Mouse (Mus musculus) liver, embryonic 15.5 days (tissue): ENCODE measurements around the gene Trim28. TPM values are rescaled to one million over a fixed set of nuclear protein-coding genes. Genes with fewer than 3 reads are reported as not detected.

Experiments used
- ATAC-seq: fragments of 200-750 bp; cut with Nextera tagmentation; 2 replicates; pipeline ENCODE4 v1.8.0; 2017; ENCODE audit warnings: moderate number of reproducible peaks, mild to moderate bottlenecking, moderate library complexity; ENCODE audit not compliant: insufficient read depth
- H3K27ac ChIP-seq: fragments of 300-500 bp; sonication (generic); replicated peaks from 2 replicates; pipeline ENCODE4 v1.5.1; 2015; ENCODE audit warnings: mild to moderate bottlenecking, inconsistent platforms
- H3K27me3 ChIP-seq: fragments of 300-500 bp; sonication (generic); 2 replicates; pipeline ENCODE4 v1.6.1; 2015; ENCODE audit warnings: mild to moderate bottlenecking, inconsistent platforms
- H3K36me3 ChIP-seq: fragments of 300-500 bp; sonication (generic); replicated peaks from 2 replicates; pipeline ENCODE4 v1.6.1; 2015; ENCODE audit warnings: moderate library complexity, mild to moderate bottlenecking, inconsistent platforms
- H3K4me1 ChIP-seq: fragments of 300-500 bp; sonication (generic); replicated peaks from 2 replicates; pipeline ENCODE4 v1.6.1; 2015; ENCODE audit warnings: inconsistent platforms
- H3K4me2 ChIP-seq: fragments of 300-500 bp; sonication (generic); 2 replicates; pipeline ENCODE4 v1.6.1; 2015; ENCODE audit warnings: moderate library complexity, mild to moderate bottlenecking, inconsistent platforms
- H3K4me3 ChIP-seq: fragments of 300-500 bp; sonication (generic); replicated peaks from 2 replicates; pipeline ENCODE4 v1.5.1; 2015; ENCODE audit warnings: mild to moderate bottlenecking, inconsistent platforms
- H3K9ac ChIP-seq: fragments of 300-500 bp; sonication (generic); 2 replicates; pipeline ENCODE4 v1.6.1; 2015; ENCODE audit warnings: moderate library complexity, mild to moderate bottlenecking, inconsistent platforms
- H3K9me3 ChIP-seq: fragments of 300-500 bp; sonication (generic); replicated peaks from 2 replicates; pipeline ENCODE4 v1.6.1; 2016; ENCODE audit warnings: inconsistent platforms
- WGBS: fragments of 180-500 bp; shearing (Covaris S2); methylation state at CpG from one replicate; pipeline ENCODE4 v1.1.7; 2015; ENCODE audit warnings: mixed read lengths; ENCODE audit not compliant: insufficient replicate concordance; 5-methylcytosine and 5-hydroxymethylcytosine counted together
- polyA plus RNA-seq: library from polyadenylated mRNA; unstranded; fragments of >200 nt; fragmentation: Nextera tagmentation; extraction: Ambion mirVana; gene quantifications from 2 replicates; pipeline ENCODE4 v1.2.1, GENCODE M21; 2015

The Trim28 gene
- polyA plus RNA-seq, 1 experiment from 2014 or later: 75.3 TPM

GRCm38 (mm10) chr7:13035211-13035855 lies 36.4 kb downstream of the Trim28 start:
- WGBS: 81% methylated on average over 17 of the region's 17 CpGs
- peak overlapping the region; percentile 78 for H3K4me3 ChIP-seq
- peak overlapping the region; percentile 98 for H3K27ac ChIP-seq
- H3K27me3 ChIP-seq: no peaks in the 10 kb centered on the region
- no peaks in the 10 kb centered on the region for H3K9me3 ChIP-seq
- ATAC-seq: no peak
- peak overlapping the region; percentile 80 for H3K4me2 ChIP-seq
- peak overlapping the region; percentile 82 for H3K9ac ChIP-seq
- peaks cover 53% of the 10 kb centered on the region for H3K36me3 ChIP-seq
- peaks cover 69% of the 10 kb centered on the region for H3K4me1 ChIP-seq

GRCm38 (mm10) chr7:13036806-13037205 lies 37.9 kb downstream of the Trim28 start:
- peaks cover 10% of the 10 kb centered on the region for H3K27me3 ChIP-seq
- H3K9me3 ChIP-seq: no peaks in the 10 kb centered on the region
- 24% methylated on average over 4 of the region's 4 CpGs for WGBS
- peak overlapping the region; percentile 98 for H3K27ac ChIP-seq
- H3K9ac ChIP-seq: peak overlapping the region; percentile 98
- peaks cover 68% of the 10 kb centered on the region for H3K4me1 ChIP-seq
- no peak for ATAC-seq
- peak overlapping the region; percentile 87 for H3K4me3 ChIP-seq
- peaks cover 38% of the 10 kb centered on the region for H3K36me3 ChIP-seq
- H3K4me2 ChIP-seq: peak overlapping the region; percentile 86

- H3K36me3 ChIP-seq: peaks cover 33% of the 10 kb centered on the region
- peak overlapping the region; percentile 98 for H3K9ac ChIP-seq
- H3K27me3 ChIP-seq: peaks cover 16% of the 10 kb centered on the region
- ATAC-seq: peak; percentile 17
- WGBS: under 1% methylated on average over 32 of the region's 33 CpGs
- no peaks in the 10 kb centered on the region for H3K9me3 ChIP-seq
- peaks cover 63% of the 10 kb centered on the region for H3K4me1 ChIP-seq
- H3K27ac ChIP-seq: peak overlapping the region; percentile 98
- peak overlapping the region; percentile 87 for H3K4me3 ChIP-seq
- peak overlapping the region; percentile 86 for H3K4me2 ChIP-seq
These were observed 38.5 kb downstream of the Trim28 start for GRCm38 (mm10) chr7:13037366-13037765.

GRCm38 (mm10) chr7:13037901-13038555 lies 39.1 kb downstream of the Trim28 start, which contains the start of gene Ube2m:
Gene Ube2m, minus strand, starts transcription at chr7:13038275.
- H3K4me2 ChIP-seq: peak within 1 kb of the TSS; percentile 86
- H3K27ac ChIP-seq: peak within 1 kb of the TSS; percentile 98
- H3K4me1 ChIP-seq: peaks cover 58% of the 10 kb centered on the region
- peaks cover 22% of the 10 kb centered on the region for H3K27me3 ChIP-seq
- H3K9me3 ChIP-seq: no peaks in the 10 kb centered on the region
- peak within 1 kb of the TSS; percentile 87 for H3K4me3 ChIP-seq
- peak within 1 kb of the TSS; percentile 98 for H3K9ac ChIP-seq
- H3K36me3 ChIP-seq: peaks cover 26% of the 10 kb centered on the region
- ATAC-seq: peak; percentile 90
- WGBS: under 1% methylated on average over 65 of the region's 65 CpGs

GRCm38 (mm10) chr7:13038621-13039169 lies 39.8 kb downstream of the Trim28 start:
- peak overlapping the region; percentile 98 for H3K27ac ChIP-seq
- peak overlapping the region; percentile 87 for H3K4me3 ChIP-seq
- WGBS: 12% methylated on average over 15 of the region's 15 CpGs
- peak overlapping the region; percentile 86 for H3K4me2 ChIP-seq
- H3K4me1 ChIP-seq: peaks cover 58% of the 10 kb centered on the region
- peak overlapping the region; percentile 98 for H3K9ac ChIP-seq
- no peak for ATAC-seq
- peaks cover 29% of the 10 kb centered on the region for H3K27me3 ChIP-seq
- H3K36me3 ChIP-seq: peaks cover 19% of the 10 kb centered on the region
- no peaks in the 10 kb centered on the region for H3K9me3 ChIP-seq

GRCm38 (mm10) chr7:13039181-13039580 lies 40.3 kb downstream of the Trim28 start:
- H3K4me3 ChIP-seq: peak overlapping the region; percentile 87
- H3K4me1 ChIP-seq: peaks cover 59% of the 10 kb centered on the region
- H3K4me2 ChIP-seq: peak overlapping the region; percentile 86

GRCm38 (mm10) chr7:13041256-13041655 lies 42.3 kb downstream of the Trim28 start:
- ATAC-seq: no peak
- no peak overlapping the region for H3K27ac ChIP-seq
- no peak overlapping the region for H3K4me2 ChIP-seq
- WGBS: 55% methylated on average over 1 of the region's 1 CpGs
- H3K9ac ChIP-seq: no peak overlapping the region
- peaks cover 48% of the 10 kb centered on the region for H3K4me1 ChIP-seq
- H3K4me3 ChIP-seq: no peak overlapping the region
- H3K36me3 ChIP-seq: peaks cover 3% of the 10 kb centered on the region
- peaks cover 51% of the 10 kb centered on the region for H3K27me3 ChIP-seq
- H3K9me3 ChIP-seq: no peaks in the 10 kb centered on the region

More at GRCm38 (mm10) chr7:13039181-13039580, 40.3 kb downstream of the Trim28 start:
- H3K9ac ChIP-seq: peak overlapping the region; percentile 98
- H3K36me3 ChIP-seq: peaks cover 18% of the 10 kb centered on the region
- ATAC-seq: no peak
- H3K9me3 ChIP-seq: no peaks in the 10 kb centered on the region
- H3K27ac ChIP-seq: peak overlapping the region; percentile 98
- peaks cover 34% of the 10 kb centered on the region for H3K27me3 ChIP-seq
- WGBS: 19% methylated on average over 1 of the region's 1 CpGs

GRCm38 (mm10) chr7:13042511-13042910 lies 43.6 kb downstream of the Trim28 start:
- Histone ChIP-seq H3K27ac (no peak overlapping the region), H3K27me3 (peaks cover 51% of the 10 kb centered on the region), H3K4me2 (no peak overlapping the region), H3K36me3 (no peaks in the 10 kb centered on the region), H3K4me1 (peaks cover 39% of the 10 kb centered on the region), H3K9me3 (no peaks in the 10 kb centered on the region), H3K9ac (no peak overlapping the region), H3K4me3 (no peak overlapping the region)
- 59% methylated on average over 6 of the region's 6 CpGs for WGBS
- ATAC-seq: no peak

- peak overlapping the region; percentile 44; the same call in 1 of the 2 replicates for H3K4me3 ChIP-seq
- no peaks in the 10 kb centered on the region for H3K9me3 ChIP-seq
- peak overlapping the region; percentile 72 for H3K4me2 ChIP-seq
- no peak overlapping the region for H3K9ac ChIP-seq
- no peak overlapping the region for H3K27ac ChIP-seq
- WGBS: 45% methylated on average over 16 of the region's 16 CpGs
- ATAC-seq: no peak
- peaks cover 51% of the 10 kb centered on the region for H3K27me3 ChIP-seq
- peaks cover 39% of the 10 kb centered on the region for H3K4me1 ChIP-seq
- no peaks in the 10 kb centered on the region for H3K36me3 ChIP-seq
These were observed 44.2 kb downstream of the Trim28 start for GRCm38 (mm10) chr7:13043120-13043444.

GRCm38 (mm10) chr7:13043445-13044253 lies 44.7 kb downstream of the Trim28 start:
- ATAC-seq: no peak
- peaks cover 51% of the 10 kb centered on the region for H3K27me3 ChIP-seq
- WGBS: 6% methylated on average over 88 of the region's 88 CpGs

More at GRCm38 (mm10) chr7:13043445-13044253, 44.7 kb downstream of the Trim28 start:
- Histone ChIP-seq H3K27ac (no peak overlapping the region), H3K4me1 (peaks cover 36% of the 10 kb centered on the region), H3K4me3 (peak overlapping the region; percentile 44), H3K9ac (no peak overlapping the region; the same call in 1 of the 2 replicates), H3K4me2 (peak overlapping the region; percentile 72), H3K36me3 (no peaks in the 10 kb centered on the region), H3K9me3 (no peaks in the 10 kb centered on the region)
